Mouse (Mus musculus) heart, postnatal 0 days (tissue): ENCODE results near the gene Adat3.

Source experiments
- CTCF ChIP-seq: IDR thresholded peaks from 2 replicates; pipeline ENCODE4 v1.5.1; 2016; ENCODE audit warnings: antibody characterized with exemption, control low read depth, low read depth
- EP300 ChIP-seq: IDR thresholded peaks from 2 replicates; pipeline ENCODE4 v1.6.1; 2016; ENCODE audit warnings: antibody characterized with exemption, low read depth

GRCm38 (mm10) chr10:80560621-80561020 is 42.1 kb upstream of the Adat3 start:
- TF ChIP-seq CTCF (no peak), EP300 (no peak)
